Mouse (Mus musculus) brain, embryonic 14.5 days (tissue): ENCODE results near the gene Ripor3.

Experiments used
- CTCF ChIP-seq: fragments of 200-500 bp; IDR thresholded peaks from 2 replicates; pipeline ENCODE4 v1.5.1; 2012; ENCODE audit warnings: inconsistent platforms, mild to moderate bottlenecking, moderate library complexity, borderline replicate concordance; ENCODE audit not compliant: insufficient read depth, insufficient read length; ENCODE audit errors: extremely low read depth
- POLR2A ChIP-seq: fragments of 200-500 bp; IDR thresholded peaks from 2 replicates; pipeline ENCODE4 v1.6.1; 2012; ENCODE audit warnings: mild to moderate bottlenecking, inconsistent platforms, borderline replicate concordance; ENCODE audit not compliant: poor library complexity, insufficient read depth, insufficient read length, severe bottlenecking; ENCODE audit errors: extremely low read depth

DNA sequence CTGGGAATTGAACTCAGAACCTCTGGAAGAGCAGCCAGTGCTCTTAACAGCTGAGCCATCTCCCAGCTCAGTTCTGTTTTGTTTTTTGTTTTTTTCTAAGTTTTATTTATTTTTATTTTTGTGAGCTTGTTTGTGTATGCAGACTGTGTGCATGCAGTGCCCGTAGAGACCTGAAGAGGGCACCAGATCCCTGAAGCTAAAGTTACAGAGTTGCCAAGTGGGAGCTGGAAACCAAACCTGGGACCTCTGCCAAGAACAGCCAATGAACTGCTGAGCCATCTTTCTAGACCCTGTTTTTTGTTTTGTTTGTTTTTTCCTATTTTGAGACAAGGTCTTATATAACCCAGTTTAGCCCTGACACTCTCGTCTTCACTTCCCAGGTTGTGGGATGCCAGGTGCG lies 18.0 kb upstream of the Ripor3 start:
- no peak for TF ChIP-seq POLR2A
- TF ChIP-seq CTCF: no peak
